Mouse (Mus musculus): ENCODE results near the gene Smarca2. TPM values are rescaled to one million over a fixed set of nuclear protein-coding genes. Genes with fewer than 3 reads are reported as not detected.

Smarca2 gene
- polyA plus RNA-seq, 1 experiment from 2014 or later = 29.6 TPM

DNA sequence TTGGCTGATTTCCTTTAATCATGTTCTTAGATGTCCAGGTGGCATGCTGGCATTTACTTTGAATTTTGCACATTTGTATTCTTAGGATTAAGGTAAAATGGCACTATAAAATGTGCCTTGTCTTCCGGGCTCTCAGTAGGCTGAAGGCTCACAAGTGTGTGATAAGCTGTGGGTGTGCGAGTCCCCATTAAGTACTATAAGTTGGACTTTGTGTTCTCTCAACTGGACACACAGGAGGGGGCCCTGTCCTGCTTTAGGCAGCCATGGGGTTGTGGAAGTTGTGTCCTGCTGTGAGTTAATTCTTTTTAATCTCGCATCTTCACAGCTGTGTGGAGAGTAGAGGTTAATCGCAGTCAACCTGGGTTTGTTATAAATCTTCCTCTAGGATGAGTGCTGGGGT is 85.7 kb downstream of the Smarca2 start:
- WGBS = 77% methylated on average over 4 of the region's 4 CpGs
- Histone ChIP-seq H3K9me3 (replicated peaks; ENCODE audit: control insufficient read depth, low read length) (no peaks in the 10 kb centered on the region), H3K36me3 (ENCODE audit: control insufficient read depth, insufficient read depth) (peaks cover 11% of the 10 kb centered on the region), H3K4me2 (ENCODE audit: low read depth, low read length) (no peak overlapping the region), H3K27ac (ENCODE audit: low read length) (no peak overlapping the region), H3K4me3 (ENCODE audit: low read length) (no peak overlapping the region), H3K4me1 (ENCODE audit: control insufficient read depth, insufficient read depth, low read length) (no peaks in the 10 kb centered on the region), H3K9ac (ENCODE audit: low read length) (no peak overlapping the region), H3K27me3 (ENCODE audit: control insufficient read depth, insufficient read depth, low read length) (no peaks in the 10 kb centered on the region)
- no peak for ATAC-seq (replicated peaks; ENCODE audit: extremely low read depth, insufficient read depth, low FRiP score)

DNA sequence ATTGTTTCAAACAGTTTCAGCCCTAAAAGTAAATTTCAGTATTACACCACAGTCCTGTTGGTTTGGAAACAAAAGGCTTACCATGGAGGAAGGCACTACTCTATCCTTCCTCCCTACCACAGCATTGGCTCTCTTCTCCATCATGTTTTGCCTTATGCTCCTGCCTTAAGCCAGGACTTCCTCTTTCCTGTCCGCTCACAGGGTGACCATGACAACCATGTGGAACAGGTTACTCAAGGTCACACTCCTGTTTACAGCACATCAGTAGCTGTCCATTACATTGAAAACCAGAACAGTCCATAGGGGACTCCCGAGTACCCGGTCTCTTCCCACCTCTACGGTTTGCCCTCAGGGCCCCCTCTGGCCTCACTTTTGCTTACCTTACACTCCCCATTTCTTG is 92.3 kb downstream of the Smarca2 start:
- Histone ChIP-seq H3K9me3 (replicated peaks; ENCODE audit: control insufficient read depth, low read length) (0 out of 2 replicates have a peak, but pooled peaks cover 2% of the 10 kb centered on the region), H3K36me3 (ENCODE audit: control insufficient read depth, insufficient read depth) (peaks cover 21% of the 10 kb centered on the region), H3K27ac (ENCODE audit: low read length) (no peak overlapping the region), H3K9ac (ENCODE audit: low read length) (no peak overlapping the region), H3K4me1 (ENCODE audit: control insufficient read depth, insufficient read depth, low read length) (no peaks in the 10 kb centered on the region), H3K4me2 (ENCODE audit: low read depth, low read length) (no peak overlapping the region), H3K27me3 (ENCODE audit: control insufficient read depth, insufficient read depth, low read length) (no peaks in the 10 kb centered on the region), H3K4me3 (ENCODE audit: low read length) (no peak overlapping the region)
- no peak for ATAC-seq (replicated peaks; ENCODE audit: extremely low read depth, insufficient read depth, low FRiP score)
- 65% methylated on average over 4 of the region's 4 CpGs for WGBS

DNA sequence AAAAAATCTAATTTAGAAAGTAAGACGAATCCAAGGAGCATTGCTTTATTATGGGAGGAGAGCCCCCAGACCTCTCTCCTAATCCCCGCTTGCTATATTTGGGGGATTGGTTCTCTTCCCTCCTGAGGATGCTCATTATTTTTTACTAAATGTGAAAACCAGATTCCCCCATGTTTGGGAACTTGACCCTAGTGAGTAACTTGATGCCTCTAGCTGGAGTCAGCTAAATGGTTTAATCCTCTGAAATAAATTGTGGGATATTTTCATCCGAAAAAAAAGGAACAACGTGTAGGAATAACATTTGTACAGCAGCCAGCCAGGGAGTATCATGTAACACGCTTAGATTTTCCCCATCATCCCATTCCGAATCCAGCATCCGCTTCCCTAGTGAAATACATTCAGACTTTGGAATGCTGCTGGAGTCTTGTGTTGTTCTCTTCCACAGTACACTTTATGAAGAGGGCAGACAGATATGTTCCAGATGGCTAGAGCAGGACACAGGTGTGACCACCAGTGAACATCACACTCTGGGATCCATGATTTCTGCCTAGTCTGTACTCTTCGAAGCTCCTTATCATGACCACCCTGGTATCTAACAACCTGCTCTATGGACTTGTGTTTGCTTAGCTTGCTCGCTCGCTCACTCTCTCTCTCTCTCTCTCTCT is 99.8 kb downstream of the Smarca2 start:
- Histone ChIP-seq H3K4me3 (ENCODE audit: low read length) (no peak overlapping the region), H3K9ac (ENCODE audit: low read length) (no peak overlapping the region), H3K4me2 (ENCODE audit: low read depth, low read length) (no peak overlapping the region), H3K36me3 (ENCODE audit: control insufficient read depth, insufficient read depth) (peaks cover 11% of the 10 kb centered on the region), H3K27ac (ENCODE audit: low read length) (no peak overlapping the region), H3K27me3 (ENCODE audit: control insufficient read depth, insufficient read depth, low read length) (no peaks in the 10 kb centered on the region), H3K4me1 (ENCODE audit: control insufficient read depth, insufficient read depth, low read length) (peaks cover 11% of the 10 kb centered on the region), H3K9me3 (replicated peaks; ENCODE audit: control insufficient read depth, low read length) (0 out of 2 replicates have a peak, but pooled peaks cover 2% of the 10 kb centered on the region)
- 76% methylated on average over 10 of the region's 10 CpGs for WGBS
- no peak for ATAC-seq (replicated peaks; ENCODE audit: extremely low read depth, insufficient read depth, low FRiP score)

DNA sequence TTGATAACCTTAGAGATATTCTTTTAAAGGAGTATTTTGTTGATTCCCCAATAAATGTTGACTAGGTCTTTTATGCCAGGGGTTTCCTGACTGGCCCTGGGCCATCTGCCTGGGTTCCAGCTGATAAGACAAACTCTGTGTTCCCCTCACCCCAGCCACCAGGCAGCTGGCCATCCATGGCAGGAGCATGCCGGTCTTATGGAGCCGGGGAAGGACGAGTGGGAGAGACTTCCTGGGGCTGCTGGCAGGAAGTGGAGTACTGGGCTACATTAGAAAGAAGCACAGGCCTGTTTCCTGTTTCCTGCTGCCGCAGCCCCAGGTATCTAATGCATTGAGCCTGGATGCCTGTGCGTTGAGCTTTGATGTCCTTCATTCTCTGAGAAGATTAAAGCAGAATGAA is 102.1 kb downstream of the Smarca2 start:
- H3K4me1 ChIP-seq (ENCODE audit: control insufficient read depth, insufficient read depth, low read length) = peaks cover 11% of the 10 kb centered on the region
- no peak overlapping the region for H3K4me3 ChIP-seq (ENCODE audit: low read length)
- no peaks in the 10 kb centered on the region for H3K27me3 ChIP-seq (ENCODE audit: control insufficient read depth, insufficient read depth, low read length)
- H3K9ac ChIP-seq (ENCODE audit: low read length) = no peak overlapping the region
- H3K4me2 ChIP-seq (ENCODE audit: low read depth, low read length) = no peak overlapping the region
- peaks cover 6% of the 10 kb centered on the region for H3K36me3 ChIP-seq (ENCODE audit: control insufficient read depth, insufficient read depth)
- H3K27ac ChIP-seq (ENCODE audit: low read length) = no peak overlapping the region
- H3K9me3 ChIP-seq (replicated peaks; ENCODE audit: control insufficient read depth, low read length) = no peaks in the 10 kb centered on the region
- ATAC-seq (replicated peaks; ENCODE audit: extremely low read depth, insufficient read depth, low FRiP score) = peak; percentile 78
- WGBS = 37% methylated on average over 5 of the region's 5 CpGs

DNA sequence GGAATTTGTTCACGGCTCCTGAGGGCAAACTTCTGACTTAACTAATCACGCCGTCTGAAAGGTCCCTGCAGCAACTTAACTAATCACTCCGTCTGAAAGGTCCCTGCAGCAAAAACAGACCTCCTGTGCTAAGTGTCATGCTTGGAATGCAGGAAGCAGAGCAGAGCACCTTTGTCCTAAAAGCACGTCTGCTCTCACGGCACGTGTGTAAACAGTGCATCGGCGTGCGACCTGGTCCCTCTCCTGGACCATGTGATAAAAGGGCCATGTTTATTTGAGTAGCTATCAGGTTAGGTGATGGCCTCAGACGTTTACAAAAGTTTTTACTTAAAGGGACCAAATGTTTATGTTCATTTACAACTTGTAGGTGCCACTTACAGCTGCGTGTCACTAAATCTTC is 104.2 kb downstream of the Smarca2 start:
- Histone ChIP-seq H3K4me3 (ENCODE audit: low read length) (no peak overlapping the region), H3K4me1 (ENCODE audit: control insufficient read depth, insufficient read depth, low read length) (peaks cover 11% of the 10 kb centered on the region), H3K4me2 (ENCODE audit: low read depth, low read length) (no peak overlapping the region), H3K36me3 (ENCODE audit: control insufficient read depth, insufficient read depth) (peaks cover 6% of the 10 kb centered on the region), H3K27ac (ENCODE audit: low read length) (no peak overlapping the region), H3K9ac (ENCODE audit: low read length) (no peak overlapping the region), H3K27me3 (ENCODE audit: control insufficient read depth, insufficient read depth, low read length) (no peaks in the 10 kb centered on the region), H3K9me3 (replicated peaks; ENCODE audit: control insufficient read depth, low read length) (no peaks in the 10 kb centered on the region)
- 31% methylated on average over 12 of the region's 12 CpGs for WGBS
- ATAC-seq (replicated peaks; ENCODE audit: extremely low read depth, insufficient read depth, low FRiP score) = no peak

DNA sequence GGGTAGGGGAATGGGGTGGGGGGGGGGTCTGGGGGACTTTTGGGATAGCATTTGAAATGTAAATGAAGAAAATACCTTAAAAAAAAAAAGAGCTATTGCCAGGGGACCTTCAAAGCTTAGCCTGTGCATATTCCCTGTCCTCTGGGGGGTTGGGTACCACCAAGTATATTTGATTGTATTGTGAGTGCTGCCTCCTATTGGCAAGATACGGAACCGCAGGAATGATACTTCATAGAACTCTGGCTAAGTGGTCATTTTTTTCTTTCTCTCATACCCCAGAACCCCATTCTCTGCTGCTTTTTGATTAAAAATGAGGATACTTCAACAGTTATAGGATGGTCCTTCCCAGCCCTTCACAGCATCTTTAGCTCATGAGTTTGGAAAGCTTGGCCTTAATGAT is 106.4 kb downstream of the Smarca2 start:
- Histone ChIP-seq H3K27ac (ENCODE audit: low read length) (no peak overlapping the region), H3K27me3 (ENCODE audit: control insufficient read depth, insufficient read depth, low read length) (no peaks in the 10 kb centered on the region), H3K9ac (ENCODE audit: low read length) (no peak overlapping the region), H3K4me1 (ENCODE audit: control insufficient read depth, insufficient read depth, low read length) (peaks cover 8% of the 10 kb centered on the region), H3K9me3 (replicated peaks; ENCODE audit: control insufficient read depth, low read length) (no peaks in the 10 kb centered on the region), H3K36me3 (ENCODE audit: control insufficient read depth, insufficient read depth) (peaks cover 6% of the 10 kb centered on the region), H3K4me3 (ENCODE audit: low read length) (no peak overlapping the region), H3K4me2 (ENCODE audit: low read depth, low read length) (no peak overlapping the region)
- ATAC-seq (replicated peaks; ENCODE audit: extremely low read depth, insufficient read depth, low FRiP score) = no peak
- WGBS = 22% methylated on average over 2 of the region's 2 CpGs

DNA sequence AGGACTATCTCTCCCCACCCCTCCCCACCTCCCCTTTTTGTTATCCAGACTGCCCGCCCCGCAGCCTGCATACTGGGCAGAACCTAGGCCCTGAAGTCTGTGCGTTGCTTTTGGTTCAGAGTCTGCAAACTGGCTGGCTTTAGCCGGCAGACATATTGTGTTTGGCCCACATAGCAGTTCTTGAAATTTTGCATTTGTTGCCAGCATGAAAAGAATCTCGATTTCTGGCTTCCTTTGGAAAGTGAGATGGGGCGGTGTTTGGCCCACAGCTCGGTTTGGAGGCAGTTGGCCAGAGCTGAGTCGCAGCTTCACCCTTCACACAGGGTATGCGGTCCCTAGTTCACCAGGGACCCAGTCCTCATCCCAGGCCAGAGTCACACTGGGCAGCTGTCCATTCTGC is 111.4 kb downstream of the Smarca2 start:
- Histone ChIP-seq H3K36me3 (ENCODE audit: control insufficient read depth, insufficient read depth) (peaks cover 10% of the 10 kb centered on the region), H3K4me3 (ENCODE audit: low read length) (no peak overlapping the region), H3K4me2 (ENCODE audit: low read depth, low read length) (no peak overlapping the region), H3K27ac (ENCODE audit: low read length) (peak overlapping the region; percentile 73; the same call in 1 of the 2 replicates), H3K9me3 (replicated peaks; ENCODE audit: control insufficient read depth, low read length) (no peaks in the 10 kb centered on the region), H3K9ac (ENCODE audit: low read length) (no peak overlapping the region), H3K27me3 (ENCODE audit: control insufficient read depth, insufficient read depth, low read length) (no peaks in the 10 kb centered on the region), H3K4me1 (ENCODE audit: control insufficient read depth, insufficient read depth, low read length) (peaks cover 3% of the 10 kb centered on the region; the same call in 1 of the 2 replicates)
- 0 out of 2 replicates have a peak, but pooled peaks have one; percentile 14 for ATAC-seq (replicated peaks; ENCODE audit: extremely low read depth, insufficient read depth, low FRiP score)
- 54% methylated on average over 9 of the region's 9 CpGs for WGBS

DNA sequence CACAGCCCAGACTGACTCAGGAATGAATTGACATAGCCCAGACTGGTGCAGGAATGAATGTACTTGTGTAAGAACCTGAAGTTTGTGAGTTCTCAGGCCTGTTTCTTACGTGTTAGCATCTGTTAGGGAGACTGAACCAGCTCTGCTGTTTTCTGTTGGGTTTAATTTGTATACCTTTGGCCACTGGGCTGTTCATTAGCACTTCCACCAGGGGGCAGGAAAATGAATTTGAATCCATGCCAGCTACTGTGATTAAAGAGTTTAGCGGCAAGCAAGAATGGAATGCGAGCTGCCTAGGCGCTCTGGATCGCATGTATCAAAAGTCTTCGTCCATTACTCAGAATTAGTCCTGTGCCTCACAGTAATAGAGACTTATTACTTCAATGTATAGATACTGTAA is 113.4 kb downstream of the Smarca2 start:
- no peak overlapping the region for H3K9ac ChIP-seq (ENCODE audit: low read length)
- peak; percentile 63; the same call in 1 of the 2 replicates for ATAC-seq (replicated peaks; ENCODE audit: extremely low read depth, insufficient read depth, low FRiP score)
- peaks cover 3% of the 10 kb centered on the region; the same call in 1 of the 2 replicates for H3K4me1 ChIP-seq (ENCODE audit: control insufficient read depth, insufficient read depth, low read length)
- H3K36me3 ChIP-seq (ENCODE audit: control insufficient read depth, insufficient read depth) = peaks cover 6% of the 10 kb centered on the region
- H3K4me3 ChIP-seq (ENCODE audit: low read length) = no peak overlapping the region
- no peak overlapping the region for H3K4me2 ChIP-seq (ENCODE audit: low read depth, low read length)
- peak overlapping the region; percentile 3; the same call in 1 of the 2 replicates for H3K27ac ChIP-seq (ENCODE audit: low read length)
- 11% methylated on average over 6 of the region's 6 CpGs for WGBS
- H3K9me3 ChIP-seq (replicated peaks; ENCODE audit: control insufficient read depth, low read length) = no peaks in the 10 kb centered on the region
- H3K27me3 ChIP-seq (ENCODE audit: control insufficient read depth, insufficient read depth, low read length) = no peaks in the 10 kb centered on the region

DNA sequence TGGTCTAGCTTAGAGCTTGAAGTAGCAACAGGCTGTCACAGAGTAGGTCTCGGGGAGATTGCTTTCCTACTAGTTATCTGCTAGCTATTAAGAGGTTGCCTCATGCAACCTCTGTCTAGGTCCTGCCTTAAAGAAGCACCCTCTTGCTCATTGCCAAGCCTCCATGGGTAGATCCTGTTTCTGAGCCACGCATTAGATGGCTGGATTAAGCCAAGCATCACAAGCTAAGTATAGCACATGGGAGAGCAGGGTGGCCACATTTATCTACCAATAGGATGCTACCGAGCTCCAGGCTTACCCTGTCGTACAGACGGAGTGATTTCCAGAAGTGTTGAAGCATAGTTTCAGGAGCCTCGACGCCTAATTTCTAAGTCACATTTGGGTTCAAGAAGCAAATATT is 114.3 kb downstream of the Smarca2 start:
- Histone ChIP-seq H3K36me3 (ENCODE audit: control insufficient read depth, insufficient read depth) (peaks cover 6% of the 10 kb centered on the region), H3K9ac (ENCODE audit: low read length) (no peak overlapping the region), H3K27ac (ENCODE audit: low read length) (no peak overlapping the region), H3K4me1 (ENCODE audit: control insufficient read depth, insufficient read depth, low read length) (peaks cover 3% of the 10 kb centered on the region; the same call in 1 of the 2 replicates), H3K4me3 (ENCODE audit: low read length) (no peak overlapping the region), H3K4me2 (ENCODE audit: low read depth, low read length) (no peak overlapping the region), H3K9me3 (replicated peaks; ENCODE audit: control insufficient read depth, low read length) (no peaks in the 10 kb centered on the region), H3K27me3 (ENCODE audit: control insufficient read depth, insufficient read depth, low read length) (no peaks in the 10 kb centered on the region)
- ATAC-seq (replicated peaks; ENCODE audit: extremely low read depth, insufficient read depth, low FRiP score) = no peak
- WGBS = 58% methylated on average over 7 of the region's 7 CpGs
